Mouse (Mus musculus) CH12.LX (cell line): ENCODE results near the gene Ctnna3.

Experiments used
- CHD1 ChIP-seq: IDR thresholded peaks from 2 replicates; pipeline ENCODE4 v1.6.1; 2012; ENCODE audit warnings: low read depth, low read length, improper control_type of control experiment, inconsistent platforms
- CTCF ChIP-seq, 2 experiments: IDR thresholded peaks in 1 of 2; conservative IDR thresholded peaks in 1 of 2; 2 replicates each; pipeline ENCODE4 v1.5.1; 2011 to 2012; ENCODE audit warnings: low read depth in 2 of 2, low read length in 2 of 2, improper control_type of control experiment in 1 of 2, inconsistent platforms in 1 of 2, mild to moderate bottlenecking in 1 of 2, moderate library complexity in 1 of 2
- EP300 ChIP-seq: IDR thresholded peaks from 2 replicates; pipeline ENCODE4 v1.6.1; 2011; ENCODE audit warnings: low read length, improper control_type of control experiment
- GABPA ChIP-seq: IDR thresholded peaks from 2 replicates; pipeline ENCODE4 v1.6.1; 2012; ENCODE audit warnings: low read depth, low read length, improper control_type of control experiment, inconsistent platforms; ENCODE audit not compliant: insufficient replicate concordance
- KAT2A ChIP-seq: IDR thresholded peaks from 2 replicates; pipeline ENCODE4 v1.6.1; 2012; ENCODE audit warnings: low read length, improper control_type of control experiment, inconsistent platforms; ENCODE audit not compliant: insufficient replicate concordance
- MAX ChIP-seq: IDR thresholded peaks from 2 replicates; pipeline ENCODE4 v1.6.1; 2011; ENCODE audit warnings: low read length, improper control_type of control experiment
- POLR2A ChIP-seq: IDR thresholded peaks from 2 replicates; pipeline ENCODE4 v1.6.1; 2011; ENCODE audit warnings: low read depth, mild to moderate bottlenecking, improper control_type of control experiment, low read length
- POLR2AphosphoS2 ChIP-seq: IDR thresholded peaks from 2 replicates; pipeline ENCODE4 v1.6.1; 2011; ENCODE audit warnings: low read depth, low read length, improper control_type of control experiment
- TCF12 ChIP-seq: IDR thresholded peaks from 2 replicates; pipeline ENCODE4 v1.6.1; 2014; ENCODE audit warnings: low read depth, mild to moderate bottlenecking, inconsistent platforms, low read length, improper control_type of control experiment
- UBTF ChIP-seq: IDR thresholded peaks from 2 replicates; pipeline ENCODE4 v1.6.1; 2012; ENCODE audit warnings: low read depth, mild to moderate bottlenecking, inconsistent platforms, low read length, improper control_type of control experiment, moderate library complexity
- USF1 ChIP-seq: IDR thresholded peaks from 2 replicates; pipeline ENCODE4 v1.6.1; 2014; ENCODE audit warnings: low read depth, mild to moderate bottlenecking, inconsistent platforms, low read length, improper control_type of control experiment
- ZC3H11A ChIP-seq: IDR thresholded peaks from 2 replicates; pipeline ENCODE4 v1.6.1; 2012; ENCODE audit warnings: low read depth, mild to moderate bottlenecking, inconsistent platforms, low read length, improper control_type of control experiment
- ZMIZ1 ChIP-seq: IDR thresholded peaks from 2 replicates; pipeline ENCODE4 v1.6.1; 2012; ENCODE audit warnings: low read depth, mild to moderate bottlenecking, inconsistent platforms, low read length, improper control_type of control experiment
- ZNF384 ChIP-seq: IDR thresholded peaks from 2 replicates; pipeline ENCODE4 v1.6.1; 2012; ENCODE audit warnings: low read depth, low read length, improper control_type of control experiment, inconsistent platforms

DNA sequence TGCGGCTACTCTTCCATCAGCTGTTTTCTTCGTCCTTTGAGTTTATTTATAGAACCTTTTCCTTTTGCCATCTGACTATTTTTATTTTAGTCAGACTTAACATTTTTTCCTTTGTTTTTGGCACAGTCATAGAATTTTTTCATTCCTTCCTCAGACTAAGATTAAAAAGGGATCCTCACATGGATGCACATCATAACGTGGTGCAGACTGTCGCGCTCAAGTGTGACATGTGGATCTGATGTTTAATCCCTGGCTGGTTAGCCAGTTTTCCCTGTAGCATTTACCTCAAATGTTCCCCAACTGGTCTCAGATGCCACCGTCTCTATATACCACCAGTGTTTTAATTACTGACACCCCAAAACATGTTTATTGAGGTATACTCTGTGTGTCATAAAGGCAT, 246.4 kb downstream of the Ctnna3 start:
- TF ChIP-seq CTCF (conservative IDR thresholded peaks at IDR 0.05 in 1 of 2, IDR thresholded peaks at IDR 0.05 in 1 of 2; ENCODE audit: low read depth in 2 of 2, low read length in 2 of 2) (no peak), POLR2AphosphoS2 (no peak), ZC3H11A (no peak), USF1 (no peak), UBTF (no peak), TCF12 (no peak), ZNF384 (no peak), ZMIZ1 (no peak), POLR2A (no peak), KAT2A (no peak), MAX (no peak), EP300 (no peak), CHD1 (no peak), GABPA (no peak)
